Mouse (Mus musculus): ENCODE data around the gene Dnajc28.

Dnajc28 gene

GRCm38 (mm10) chr16:91587730-91588453 lies 30.9 kb downstream of the Dnajc28 start:
- DNase-seq = no peak

GRCm38 (mm10) chr16:91586244-91586643 lies 32.6 kb downstream of the Dnajc28 start:
- no peak for DNase-seq

GRCm38 (mm10) chr16:91585617-91586016 lies 33.2 kb downstream of the Dnajc28 start:
- DNase-seq = no peak

- peak; percentile 69 for DNase-seq
These were observed 36.5 kb downstream of the Dnajc28 start for GRCm38 (mm10) chr16:91582307-91582706.

GRCm38 (mm10) chr16:91578980-91579720 lies 39.7 kb downstream of the Dnajc28 start:
- DNase-seq = no peak

- DNase-seq = no peak
These were observed 43.7 kb downstream of the Dnajc28 start for GRCm38 (mm10) chr16:91575151-91575550.

- no peak for DNase-seq
These were observed 47.7 kb downstream of the Dnajc28 start for GRCm38 (mm10) chr16:91571105-91571504.

GRCm38 (mm10) chr16:91568960-91569359 lies 49.9 kb downstream of the Dnajc28 start:
- no peak for DNase-seq

- no peak for DNase-seq
These were observed 52.8 kb downstream of the Dnajc28 start for GRCm38 (mm10) chr16:91566002-91566401.

- no peak for DNase-seq
These were observed 53.4 kb downstream of the Dnajc28 start for GRCm38 (mm10) chr16:91565292-91565951.

- DNase-seq = no peak
These were observed 54.1 kb downstream of the Dnajc28 start for GRCm38 (mm10) chr16:91564580-91565291.

All from kidney, postnatal 10 days (tissue).